Mouse (Mus musculus) E14TG2a.4 (cell line): ENCODE data around the gene Emilin2.

Experiments
- CTCF ChIP-seq: conservative IDR thresholded peaks from 2 replicates; pipeline ENCODE4 v1.5.1; 2014; ENCODE audit warnings: low read length
- NANOG ChIP-seq: IDR thresholded peaks from 2 replicates; pipeline ENCODE4 v1.6.1; 2014; ENCODE audit warnings: borderline replicate concordance, low read length, mixed read lengths

DNA sequence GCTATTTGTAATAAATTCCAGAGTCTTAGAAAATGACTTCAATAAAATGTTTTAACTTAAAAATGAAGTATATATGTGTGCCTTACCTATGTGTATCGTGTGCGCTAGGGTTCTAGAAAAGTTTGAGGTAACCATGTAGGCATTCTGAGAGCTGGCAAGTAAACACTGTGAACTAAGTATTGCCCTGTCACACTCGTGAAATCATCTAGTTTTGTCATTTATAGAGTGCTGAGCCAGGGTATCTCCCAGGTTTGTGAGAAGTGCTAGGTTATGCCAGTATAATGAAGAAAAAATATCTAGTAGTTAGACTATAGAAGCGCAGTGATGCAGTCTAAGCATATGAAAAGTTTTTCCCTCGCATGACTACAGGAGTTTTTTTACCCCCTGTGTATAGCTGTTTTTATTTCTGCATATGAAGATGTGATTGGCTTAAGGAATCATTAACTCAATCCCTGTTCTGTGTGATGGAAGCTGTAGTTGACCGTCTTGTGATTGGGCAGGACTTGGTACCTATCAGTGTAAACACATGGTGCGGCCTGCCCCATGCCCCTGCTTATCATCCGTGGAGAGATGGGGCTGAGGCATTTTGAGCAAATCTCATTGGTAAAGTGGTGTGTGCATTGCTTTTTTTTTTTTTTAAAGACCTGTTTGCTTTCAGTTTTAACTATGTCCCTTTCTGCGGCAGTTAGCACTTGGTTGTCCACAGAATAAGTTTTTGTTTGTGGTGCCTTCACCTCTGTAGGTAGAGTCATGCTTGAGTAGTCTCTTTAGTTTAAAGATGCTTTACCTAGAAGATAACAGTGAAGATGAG, 107.6 kb downstream of the Emilin2 start:
- no peak for TF ChIP-seq CTCF
- no peak for TF ChIP-seq NANOG
